In genomic region chr12:69452986-69453385, GRCm38 (mm10) we compare ENCODE assay signal across 22 mouse cellular contexts.
DNase-seq lines count a peak whose midpoint lies in the region; TF ChIP-seq lines count a peak whose summit lies in the region.
"Had no signal": no experiment of that assay in that cellular context is flagged by ENCODE, and none has a peak within 500 bp of the region (broad histone marks: within the 10 kb centered on the region; RNA-seq: fewer than 3 reads in every experiment).

No protein-coding gene starts in this region.

- H3K36me3 ChIP-seq in C2C12 (ENCODE audit: control insufficient read depth, insufficient read depth), result no peaks in the 10 kb centered on the region
- H3K36me3 ChIP-seq: G1E had no signal

- intact Hi-C loops in left cerebral cortex, postnatal 36 days (cut with DNase I), result loop anchor here (5.0 kb wide), 1 partner anchor 84 kb away; no protein-coding TSS in a partner anchor

- peak; percentile 55 for DNase-seq in 3T3-L1 (ENCODE audit: low read depth, low spot score)
- peak; percentile 85 for DNase-seq in NIH3T3 (ENCODE audit: low read depth)
- no peak for DNase-seq in left cerebral cortex, postnatal 36 days (ENCODE audit: low spot score in 2 of 2)
- no peak for DNase-seq in spleen, postnatal 10 days (ENCODE audit: low spot score in 2 of 2)
- no peak for DNase-seq in urinary bladder, adult 18-20 months (ENCODE audit: low spot score in 2 of 2)
- DNase-seq: adrenal gland, adult 2 months; adrenal gland, adult 8-10 months; adrenal gland, postnatal 10 days; adrenal gland, postnatal 14 days; adrenal gland, postnatal 25 days; adrenal gland, postnatal 36 days; B cell, adult 2 months; cerebellum, adult 11 months; cerebellum, adult 11-12 months; cerebellum, adult 18-20 months; cerebellum, adult 2 months; cerebellum, adult 8-10 months; cerebellum, adult 9-10 months had no signal

- H3K79me3 ChIP-seq in C2C12 (ENCODE audit: low read depth), result no peaks in the 10 kb centered on the region

- H3ac ChIP-seq in C2C12 (ENCODE audit: control insufficient read depth, insufficient read length, low read depth), result peak overlapping the region; percentile 12

- no peaks in the 10 kb centered on the region for H3K79me2 ChIP-seq in C2C12 (ENCODE audit: control insufficient read depth, insufficient read depth)

- TF ChIP-seq CTCF in C2C12 (IDR thresholded peaks at IDR 0.05; ENCODE audit: control insufficient read depth, insufficient read depth, insufficient read length), result no peak

- H3K4me3 ChIP-seq in C2C12 (ENCODE audit: insufficient read depth, poor library complexity, severe bottlenecking), result no peak overlapping the region

- H3K27me3 ChIP-seq in C2C12 (ENCODE audit: control insufficient read depth, insufficient read depth, insufficient read length), result no peaks in the 10 kb centered on the region
- H3K27me3 ChIP-seq: CH12.LX, Patski had no signal

TF ChIP-seq in C2C12, 6 proteins besides CTCF, POLR2A, EP300 and RAD21:
- TF ChIP-seq MYOG (IDR thresholded peaks at IDR 0.05; ENCODE audit: control insufficient read depth, extremely low read depth, insufficient read length), result no peak
- no peak for TF ChIP-seq MYOD1 (IDR thresholded peaks at IDR 0.05; ENCODE audit: control insufficient read depth, insufficient read length, low read depth)
- no peak for TF ChIP-seq CEBPB (IDR thresholded peaks at IDR 0.05; ENCODE audit: low read depth)
- TF ChIP-seq USF1 (IDR thresholded peaks at IDR 0.05; ENCODE audit: low read depth), result no peak
- TF ChIP-seq FOSL1 (IDR thresholded peaks at IDR 0.05; ENCODE audit: insufficient read depth, low read length, poor library complexity, severe bottlenecking), result no peak
- TF ChIP-seq MAX (IDR thresholded peaks at IDR 0.05), result no peak
TF ChIP-seq in C2C12: peak in this region for 0.

Comparison
In these comparisons a context has a peak if more than half of its experiments do, and no peak if none do; other contexts are left out.
1. DNase-seq: peak in 3T3-L1 (single experiment) and NIH3T3 (single experiment); none in left cerebral cortex, postnatal 36 days (0 of 2), spleen, postnatal 10 days (0 of 2) and urinary bladder, adult 18-20 months (0 of 2).